Mouse (Mus musculus) layer of hippocampus, adult 6 months (tissue): ENCODE results near the gene P4htm. TPM values are rescaled to one million over a fixed set of nuclear protein-coding genes. Genes with fewer than 3 reads are reported as not detected.

Experiments used
- long read RNA-seq, 2 experiments: library from polyadenylated mRNA; unstranded; transcript quantifications; one replicate each; pipeline ENCODE4 v2.0.0; 2019 to 2020
- microRNA-seq: library from miRNA; unstranded; fragments of <30 nt; microRNA quantifications from one replicate; pipeline ENCODE4 v1.2.0, GENCODE M21; 2020
- polyA plus RNA-seq: library from polyadenylated mRNA; unstranded; fragments of <200 nt; fragmentation: Nextera tagmentation; gene quantifications from 2 replicates; pipeline ENCODE4 v1.2.3, GENCODE M21; 2021

The P4htm gene
- polyA plus RNA-seq, result 124 and 135 TPM in 2 replicates
- long read RNA-seq, experiment 1, transcript P4htm-201 (9 exons, 1,841 nt), result major isoform, 177 of 209 reads
- long read RNA-seq, experiment 1, partial matches to known transcripts, result 16 of 209 reads
- long read RNA-seq, experiment 1, other reads (novel, unspliced or antisense), result 13 of 209 reads
- long read RNA-seq, experiment 2, transcript P4htm-201 (9 exons, 1,841 nt), result major isoform, 871 of 965 reads
- long read RNA-seq, experiment 2, partial matches to known transcripts, result 41 of 965 reads
- long read RNA-seq, experiment 2, other reads (novel, unspliced or antisense), result 48 of 965 reads

GRCm38 (mm10) chr9:108596998-108597764 lies at the start of gene P4htm:
Gene P4htm, minus strand, starts transcription at chr9:108597667.

GRCm38 (mm10) chr9:108578545-108579343 lies 18.7 kb downstream of the P4htm start, which contains the start of gene Wdr6:
Gene Wdr6, minus strand, starts transcription at chr9:108578739.

GRCm38 (mm10) chr9:108569381-108570206 lies 27.9 kb downstream of the P4htm start, which contains the start of gene Dalrd3:
Gene Dalrd3, plus strand, starts transcription at chr9:108569886.

GRCm38 (mm10) chr9:108566815-108567776 lies 30.4 kb downstream of the P4htm start, which contains the start of gene Ndufaf3:
Gene Ndufaf3, minus strand, starts transcription at chr9:108567434.

GRCm38 (mm10) chr9:108560227-108560841 lies 37.1 kb downstream of the P4htm start, which contains the start of gene Impdh2:
Gene Impdh2, plus strand, starts transcription at chr9:108560286.

Small RNA genes lying within 50 kb of the gene (microRNA-seq; reads per million reads assigned to microRNA genes)
- gene Gm24083 (not detected), gene Mir191 (not detected), gene Mir425 (915 reads per million, percentile 80 among the genes with 10 or more reads in this experiment)

Other genes with a start within 250 kb of the P4htm start
- gene Usp4, start 249.8 kb downstream of the P4htm start, polyA plus RNA-seq, result 40.7 and 44.1 TPM in 2 replicates
- 0.15 and 0.29 TPM in 2 replicates for gene 1700102P08Rik, start 204.9 kb downstream of the P4htm start, polyA plus RNA-seq
- gene Ccdc36, start 169.2 kb downstream of the P4htm start, polyA plus RNA-seq, result 0.14 and 0.16 TPM in 2 replicates
- gene BC048562, start 161.2 kb downstream of the P4htm start, polyA plus RNA-seq, result not detected in 2 replicates
- gene Ccdc71, start 137.1 kb downstream of the P4htm start, polyA plus RNA-seq, result 21.0 and 22.0 TPM in 2 replicates
- gene Klhdc8b, start 136.1 kb downstream of the P4htm start, polyA plus RNA-seq, result 15.7 and 17.0 TPM in 2 replicates
- 5.4 and 5.7 TPM in 2 replicates for gene Lamb2, start 117.9 kb downstream of the P4htm start, polyA plus RNA-seq
- gene Usp19, start 107.1 kb downstream of the P4htm start, polyA plus RNA-seq, result 14.2 and 15.2 TPM in 2 replicates
- gene Qars, start 90.0 kb downstream of the P4htm start, polyA plus RNA-seq, result 35.8 and 45.8 TPM in 2 replicates
- gene Qrich1, start 80.9 kb downstream of the P4htm start, polyA plus RNA-seq, result 65.3 and 74.5 TPM in 2 replicates
- 62.6 and 65.1 TPM in 2 replicates for gene Impdh2, start 37.4 kb downstream of the P4htm start, polyA plus RNA-seq
- 175 and 180 TPM in 2 replicates for gene Ndufaf3, start 30.2 kb downstream of the P4htm start, polyA plus RNA-seq
- gene Dalrd3, start 27.8 kb downstream of the P4htm start, polyA plus RNA-seq, result 96.4 and 106 TPM in 2 replicates
- 58.6 and 60.9 TPM in 2 replicates for gene Wdr6, start 18.9 kb downstream of the P4htm start, polyA plus RNA-seq
- 15.4 and 16.0 TPM in 2 replicates for gene Arih2, start 51.7 kb upstream of the P4htm start, polyA plus RNA-seq
- gene Slc25a20, start 64.4 kb upstream of the P4htm start, polyA plus RNA-seq, result 6.9 and 8.5 TPM in 2 replicates
- 5.7 and 6.8 TPM in 2 replicates for gene Prkar2a, start 91.6 kb upstream of the P4htm start, polyA plus RNA-seq
- 31.9 and 32.7 TPM in 2 replicates for gene Ip6k2, start 186.1 kb upstream of the P4htm start, polyA plus RNA-seq
- 45.0 and 53.8 TPM in 2 replicates for gene Nckipsd, start 210.7 kb upstream of the P4htm start, polyA plus RNA-seq
- gene Celsr3, start 228.7 kb upstream of the P4htm start, polyA plus RNA-seq, result 1.8 and 3.7 TPM in 2 replicates